Mouse (Mus musculus) left cerebral cortex, postnatal 25 days (tissue): ENCODE measurements at regions not wholly inside any gene's neighbourhood (a gene's known extent, or its start where the extent isn't known, plus 50 kb on each side); places are given as distances from the start of the nearest gene placed in this dataset.
"Not testable (repeated sequence)": the region's sequence is repeated elsewhere in the genome, so short reads cannot be mapped to it uniquely, and the experiment has no call there.

Experiments
- DNase-seq, 2 experiments: peaks; one replicate each; pipeline ENCODE4 v3.0.0; 2022; ENCODE audit warnings: low spot score in 2 of 2, mixed read lengths in 1 of 2
- intact Hi-C: fragments of 180-260 bp; cut with DNase I; formaldehyde crosslinking; loops from one replicate; pipeline ENCODE4 v1.15.1; 2025

- intact Hi-C loops, result no loop called here
- peak in 1 of 2 experiments; percentile 14 for DNase-seq
Observed at GRCm38 (mm10) chr5:97330074-97330473, 62.1 kb downstream of the Naa11 start.

DNA sequence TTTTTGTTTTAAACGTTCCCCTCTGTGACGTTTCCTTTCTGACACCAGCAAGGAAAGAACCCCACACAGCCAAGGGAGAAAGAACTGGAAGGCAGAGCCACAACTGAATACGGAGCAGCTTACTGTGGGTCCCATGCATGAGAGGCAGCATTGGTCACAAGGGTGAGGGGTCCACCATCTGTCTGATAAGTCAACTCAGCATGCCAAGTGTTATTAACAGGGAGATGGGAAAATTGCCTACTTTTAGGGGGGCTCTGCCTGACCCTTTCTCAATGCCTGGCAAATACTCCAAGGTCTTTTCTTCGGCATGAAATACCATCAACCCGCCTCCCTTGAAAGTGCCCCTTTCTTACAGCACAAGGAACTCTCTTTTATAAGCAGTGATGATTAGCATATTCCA is 66.3 kb downstream of the Naa11 start:
- no peak for DNase-seq
- intact Hi-C loops, result loop anchor here (10.0 kb wide), 1 partner anchor 869 kb away; no protein-coding TSS in a partner anchor

DNA sequence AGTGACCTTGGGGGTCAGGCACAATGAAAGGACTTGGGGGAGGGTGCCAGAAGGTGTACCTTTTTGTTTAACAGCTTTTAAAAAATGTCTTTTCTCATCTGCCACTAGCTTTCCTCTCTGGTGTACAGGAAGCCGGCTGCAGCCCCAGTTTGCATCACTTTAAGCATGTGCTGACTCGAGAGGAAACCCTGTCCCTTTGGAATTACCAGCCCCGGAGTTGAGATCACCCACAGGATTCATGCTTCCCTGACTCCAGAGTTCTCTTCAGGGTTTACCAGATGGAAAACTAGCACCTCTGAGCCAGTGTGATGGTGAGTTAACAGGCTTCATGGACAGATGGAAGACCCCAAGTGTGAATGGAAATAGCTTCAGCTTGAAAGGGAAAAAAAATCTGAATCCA is 68.3 kb downstream of the Naa11 start:
- DNase-seq, result no peak
- intact Hi-C loops, result loop anchor here (10.0 kb wide), 1 partner anchor 871 kb away; no protein-coding TSS in a partner anchor

DNA sequence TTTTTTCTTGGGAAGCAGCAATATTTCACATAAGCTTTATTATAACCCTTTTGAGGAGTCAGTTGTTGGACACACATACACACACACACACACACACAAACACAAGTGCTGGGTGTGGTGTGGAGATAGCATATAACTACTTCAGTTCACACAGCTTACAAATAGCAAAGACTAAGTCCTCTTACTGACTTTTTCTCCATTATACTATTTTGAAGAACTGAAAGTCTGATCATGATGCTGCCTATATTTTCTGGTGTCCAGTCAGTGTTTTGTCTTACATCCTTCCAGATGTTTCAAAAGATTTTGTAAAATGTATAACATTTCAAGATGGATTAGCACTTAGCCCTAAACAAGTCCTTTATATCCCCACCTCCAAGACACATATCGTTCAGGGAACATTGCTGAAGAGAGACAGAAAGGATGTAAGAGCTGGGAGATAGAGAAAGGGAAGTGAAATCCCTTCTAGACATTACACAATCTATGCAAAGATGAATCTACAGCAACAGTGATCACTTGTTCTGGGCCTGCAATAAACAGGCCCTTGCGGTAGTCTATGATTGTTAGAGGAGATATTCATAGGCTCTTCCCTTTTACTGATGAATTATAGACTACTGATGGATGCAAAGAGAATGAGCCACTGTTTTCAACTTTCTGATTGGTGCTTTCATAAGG is 72.2 kb downstream of the Naa11 start:
- intact Hi-C loops, result loop anchor here (10.0 kb wide), 1 partner anchor 875 kb away; no protein-coding TSS in a partner anchor
- no peak for DNase-seq

DNA sequence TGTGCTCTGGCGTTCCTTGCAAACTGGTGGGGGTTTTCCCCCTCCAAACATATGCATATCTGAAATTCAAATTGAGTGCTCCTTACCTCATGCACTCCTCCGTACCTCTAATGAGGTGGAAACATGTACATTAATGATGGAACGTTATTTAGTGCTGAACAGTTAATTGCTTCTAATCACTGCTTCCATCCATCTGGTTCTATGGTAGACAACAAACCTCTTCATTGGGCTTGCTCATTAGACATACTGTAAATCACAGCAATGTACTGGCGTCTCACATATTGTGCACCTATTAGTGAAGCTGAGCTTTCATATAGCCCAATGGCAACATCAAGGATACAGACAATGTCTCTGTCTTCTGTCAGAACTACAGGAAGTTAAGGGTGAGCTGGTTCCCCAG is 85.3 kb downstream of the Naa11 start:
- no peak for DNase-seq
- intact Hi-C loops, result loop anchor here (10.0 kb wide), 1 partner anchor 258 kb away; no protein-coding TSS in a partner anchor

DNA sequence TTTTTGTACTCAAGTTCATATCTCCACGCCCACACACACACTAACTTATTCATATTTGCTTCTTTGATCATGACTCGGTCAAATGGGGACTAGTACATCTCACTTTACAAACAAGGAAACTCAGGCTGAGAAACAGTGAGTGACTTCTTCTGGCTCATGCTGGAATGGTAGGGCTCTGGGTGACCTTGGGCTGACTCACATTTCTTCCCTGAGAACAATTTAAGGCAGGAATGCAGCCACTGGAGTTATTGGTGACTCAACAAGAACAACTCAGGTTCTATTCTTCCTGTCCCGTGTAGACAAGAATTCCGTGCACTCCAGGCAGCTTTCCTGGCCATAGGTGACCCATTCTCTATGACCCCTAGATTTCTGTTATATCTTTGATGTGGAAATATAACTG is 87.3 kb downstream of the Naa11 start:
- intact Hi-C loops, result loop anchor here (10.0 kb wide), 1 partner anchor 260 kb away; no protein-coding TSS in a partner anchor
- DNase-seq, result no peak

DNA sequence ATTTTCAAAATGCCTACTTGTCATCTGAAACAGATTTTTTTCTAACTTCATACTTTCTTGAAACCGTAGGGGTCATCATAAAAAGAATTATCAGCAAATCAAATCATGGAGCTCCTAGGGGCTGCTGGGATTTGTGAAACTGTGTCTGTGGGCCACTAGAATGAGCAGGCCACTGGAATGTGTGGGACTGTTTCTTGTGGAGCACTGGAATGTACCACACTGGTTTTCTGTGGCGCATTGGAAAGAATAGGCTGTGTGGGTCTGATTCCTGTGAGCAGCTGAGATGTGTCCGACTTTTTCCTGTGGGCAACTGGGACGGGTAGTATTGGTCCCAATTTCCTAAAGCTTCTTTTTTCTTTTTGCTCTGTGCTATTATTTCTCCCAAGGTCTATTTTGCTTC is 90.6 kb downstream of the Naa11 start:
- intact Hi-C loops, result loop anchor here (10.0 kb wide), 1 partner anchor 263 kb away; no protein-coding TSS in a partner anchor
- no peak for DNase-seq

DNA sequence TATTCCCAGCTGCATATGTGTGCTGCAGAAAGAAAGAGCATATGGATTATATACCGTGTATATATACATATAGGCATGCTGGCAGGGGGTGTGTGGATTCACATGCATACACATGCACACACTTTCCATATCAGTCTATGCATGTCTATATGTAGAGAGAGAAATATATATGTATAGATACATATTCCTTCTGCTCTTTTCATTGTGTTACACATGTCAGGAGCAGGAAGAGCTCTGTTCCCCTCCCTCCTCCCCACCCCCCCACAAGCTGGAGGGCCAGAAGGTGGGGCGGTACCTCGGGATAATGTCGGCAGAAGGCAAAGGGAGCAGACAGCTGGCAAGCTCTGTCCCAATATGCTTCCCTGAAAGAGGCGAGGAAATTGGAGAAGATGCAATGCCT is 91.3 kb downstream of the Naa11 start:
- DNase-seq, result peak; percentile 45 to 79
- intact Hi-C loops, result loop anchor here (10.0 kb wide), 1 partner anchor 264 kb away; no protein-coding TSS in a partner anchor

- intact Hi-C loops, result loop anchor here (10.0 kb wide), 1 partner anchor 265 kb away; no protein-coding TSS in a partner anchor
- no peak for DNase-seq
Observed at GRCm38 (mm10) chr5:97300114-97300840, 91.9 kb downstream of the Naa11 start.

- intact Hi-C loops, result loop anchor here (10.0 kb wide), 1 partner anchor 265 kb away; no protein-coding TSS in a partner anchor
- DNase-seq, result no peak
Observed at GRCm38 (mm10) chr5:97299631-97300030, 92.5 kb downstream of the Naa11 start.

DNA sequence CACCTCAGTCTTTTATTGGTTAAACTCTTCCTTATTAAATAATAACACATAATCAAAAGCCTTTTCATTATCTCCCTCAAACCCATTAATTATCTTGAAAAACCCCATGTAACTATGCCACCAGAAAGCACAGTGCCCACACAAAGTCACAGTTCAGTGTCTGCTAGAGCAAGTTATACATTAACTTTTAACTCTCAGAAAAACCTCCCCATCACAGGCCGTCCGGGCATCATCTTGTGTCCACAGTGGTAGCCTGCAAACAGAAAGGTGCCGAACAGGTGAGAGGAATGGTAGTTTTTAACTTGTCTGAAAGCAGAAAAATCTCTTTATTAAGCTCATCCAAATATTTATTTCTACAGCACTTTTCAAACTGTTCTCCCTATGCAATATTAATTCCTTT is 96.0 kb downstream of the Naa11 start:
- no peak for DNase-seq
- intact Hi-C loops, result no loop called here

DNA sequence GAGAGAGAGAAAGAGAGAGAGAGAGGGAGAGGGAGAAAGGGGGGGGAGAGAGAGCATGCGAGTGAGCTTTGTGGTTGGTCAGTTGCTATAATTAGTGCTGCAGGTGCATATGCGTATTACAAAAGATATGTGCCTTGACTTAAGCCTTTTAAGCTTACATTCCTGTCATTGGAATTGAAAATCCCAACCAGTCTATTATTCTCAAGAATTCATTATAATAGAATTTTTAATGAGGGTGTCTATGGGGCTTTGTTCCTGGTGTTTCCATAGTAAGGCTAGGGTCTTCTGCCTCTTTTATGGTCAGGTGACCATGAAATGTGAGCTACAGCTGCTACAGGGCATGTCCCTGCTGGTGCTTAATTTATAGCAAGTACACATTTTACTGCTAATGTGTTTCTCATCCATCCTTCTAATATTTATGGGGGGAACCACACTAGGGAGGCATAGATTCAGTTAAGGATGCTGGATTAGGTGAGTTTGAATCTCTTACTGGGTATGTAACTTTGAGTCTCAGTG is 102.0 kb downstream of the Naa11 start:
- intact Hi-C loops, result loop anchor here (5.0 kb wide), 1 partner anchor 352 kb away; no protein-coding TSS in a partner anchor
- DNase-seq, result no peak

GRCm38 (mm10) chr5:97289401-97290165 is 102.6 kb downstream of the Naa11 start:
- peak; percentile 31 to 80 for DNase-seq
- intact Hi-C loops, result loop anchor here (5.0 kb wide), 1 partner anchor 353 kb away; no protein-coding TSS in a partner anchor

DNA sequence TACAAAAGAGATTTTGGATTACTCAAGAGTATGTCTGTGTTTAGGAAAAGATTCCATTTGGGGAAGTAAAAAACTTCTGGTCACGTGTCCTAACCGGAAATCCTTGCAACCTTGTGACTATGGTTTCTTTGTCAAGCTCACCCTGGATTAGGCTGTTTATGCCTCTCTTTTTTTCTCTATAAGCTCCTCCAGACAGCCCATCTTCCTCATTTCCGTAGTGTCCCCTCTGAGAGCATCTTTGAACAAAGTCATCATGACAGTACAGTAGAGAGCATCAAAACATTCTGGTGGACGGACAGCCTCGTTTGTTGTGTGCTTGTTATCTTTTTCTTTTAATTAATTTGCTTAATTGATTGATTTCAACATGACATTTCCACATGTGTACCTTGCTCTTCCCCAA is 112.7 kb downstream of the Naa11 start:
- intact Hi-C loops, result loop anchor here (10.0 kb wide), 1 partner anchor 905 kb away; no protein-coding TSS in a partner anchor
- no peak for DNase-seq

GRCm38 (mm10) chr5:97277795-97278572 is 114.2 kb downstream of the Naa11 start:
- peak in 1 of 2 experiments; percentile 31 for DNase-seq
- intact Hi-C loops, result loop anchor here (10.0 kb wide), 1 partner anchor 907 kb away; no protein-coding TSS in a partner anchor

GRCm38 (mm10) chr5:97276724-97277123 is 115.5 kb downstream of the Naa11 start:
- intact Hi-C loops, result loop anchor here (10.0 kb wide), 1 partner anchor 908 kb away; no protein-coding TSS in a partner anchor
- no peak for DNase-seq

GRCm38 (mm10) chr5:97264666-97265065 is 127.5 kb downstream of the Naa11 start:
- intact Hi-C loops, DNase-seq: not testable (repeated sequence)

- DNase-seq, result no peak
Observed at GRCm38 (mm10) chr5:97257106-97257505, 135.1 kb downstream of the Naa11 start.

More at GRCm38 (mm10) chr5:97257106-97257505, 135.1 kb downstream of the Naa11 start:
- intact Hi-C loops, result no loop called here
